Mouse (Mus musculus) spleen, adult 2 months (tissue): Measurements from ENCODE around the gene Setd1b.

Source experiments
- CTCF ChIP-seq: fragments of 200-500 bp; IDR thresholded peaks from 2 replicates; pipeline ENCODE4 v1.5.1; 2011; ENCODE audit warnings: mild to moderate bottlenecking, inconsistent platforms; ENCODE audit not compliant: insufficient read depth, insufficient read length, insufficient replicate concordance; ENCODE audit errors: extremely low read depth
- POLR2A ChIP-seq: fragments of 200-500 bp; IDR thresholded peaks from 2 replicates; pipeline ENCODE4 v1.6.1; 2011; ENCODE audit warnings: low read depth, low read length, inconsistent platforms

DNA sequence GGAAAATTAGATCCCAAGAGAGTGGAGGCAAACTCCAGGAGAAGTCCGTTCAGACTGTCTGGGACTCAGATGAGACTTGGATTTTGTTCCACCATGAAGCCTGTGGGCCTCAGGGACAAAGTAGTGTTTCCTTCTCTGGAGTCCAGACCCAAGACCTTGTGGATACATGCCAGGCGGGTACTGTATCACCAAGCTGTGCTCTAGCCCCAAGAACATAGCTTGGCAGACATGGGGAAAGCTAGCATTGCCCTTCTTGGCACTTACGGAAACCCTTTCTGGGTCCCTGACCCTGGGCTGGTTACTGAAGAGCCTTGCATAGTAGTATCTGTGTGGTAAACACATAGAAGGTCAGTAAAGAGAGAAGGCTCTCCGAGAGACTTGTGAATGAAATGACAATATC lies 17.5 kb downstream of the Setd1b start:
- TF ChIP-seq POLR2A (no peak), CTCF (no peak)
